8 mouse cellular contexts compared by ENCODE assay signal in genomic region chr3:32669211-32669610, GRCm38 (mm10). TPM values are rescaled to one million over a fixed set of nuclear protein-coding genes. Genes with fewer than 3 reads are reported as not detected.
DNase-seq lines count a peak whose midpoint lies in the region.

No protein-coding gene starts in this region.

- peak; percentile 29 for DNase-seq in adrenal gland, postnatal 10 days
- no peak for DNase-seq in adrenal gland, postnatal 4 days (ENCODE audit: low spot score in 2 of 2)
- peak; percentile 10 to 49 for DNase-seq in left cerebral cortex, adult 18-20 months (ENCODE audit: low spot score in 2 of 2)
- DNase-seq in left cerebral cortex, adult 11 months (ENCODE audit: low spot score), result no peak
- peak; percentile 68 for DNase-seq in heart, adult 8-10 months (ENCODE audit: low spot score)
- peak; percentile 40 for DNase-seq in left cerebral cortex, postnatal 4 days
- no peak for DNase-seq in spleen, postnatal 14 days (ENCODE audit: low spot score in 2 of 2)
- DNase-seq in urinary bladder, adult 2 months (ENCODE audit: low spot score), result no peak

- intact Hi-C loops in left cerebral cortex, postnatal 4 days (cut with DNase I), result no loop called here

RNA-seq across cellular contexts. Expression of gene Actl6a, which starts 36.9 kb away (rescaled TPM):
- total RNA-seq in adrenal gland, postnatal 10 days (2021), result 10 to 100 TPM; 44.6 to 48.1 TPM
- 10 to 100 TPM; 60.0 to 64.9 TPM for total RNA-seq in adrenal gland, postnatal 4 days (2021)
- 10 to 100 TPM; 14.9 to 15.8 TPM for total RNA-seq in left cerebral cortex, adult 18-20 months (2021)
- 10 to 100 TPM; 17.3 to 26.9 (median 20.3) TPM for total RNA-seq in heart, adult 8-10 months (2022)
- total RNA-seq in left cerebral cortex, postnatal 4 days (2021), result 10 to 100 TPM; 21.6 to 23.9 TPM
- polyA plus RNA-seq in urinary bladder, adult 2 months (2012; rRNA removed), result 28.2 and 31.9 TPM in 2 replicates

RNA-seq across cellular contexts. Expression of gene Gnb4, which starts 52.8 kb away (rescaled TPM):
- total RNA-seq in adrenal gland, postnatal 10 days (2021), result 10 to 100 TPM; 37.2 to 50.5 TPM
- total RNA-seq in adrenal gland, postnatal 4 days (2021), result 10 to 100 TPM; 53.5 to 60.0 TPM
- total RNA-seq in left cerebral cortex, adult 18-20 months (2021), result 10 to 100 TPM; 29.2 to 31.4 TPM
- total RNA-seq in heart, adult 8-10 months (2022), result 10 to 100 TPM in 2 of 4 experiments, 1 to 10 TPM in 2; 6.9 to 14.1 (median 10.9) TPM
- 100 to 1,000 TPM; 148 to 154 TPM for total RNA-seq in left cerebral cortex, postnatal 4 days (2021)
- 36.6 and 40.9 TPM in 2 replicates for polyA plus RNA-seq in urinary bladder, adult 2 months (2012; rRNA removed)

Comparison
In these comparisons a context has a peak if more than half of its experiments do, and no peak if none do; other contexts are left out.
1. DNase-seq: peak in adrenal gland, postnatal 10 days (single experiment), left cerebral cortex, adult 18-20 months (2 of 2), heart, adult 8-10 months (single experiment) and left cerebral cortex, postnatal 4 days (single experiment); none in adrenal gland, postnatal 4 days (0 of 2), left cerebral cortex, adult 11 months (single experiment), spleen, postnatal 14 days (0 of 2) and urinary bladder, adult 2 months (single experiment).